Mouse (Mus musculus): ENCODE results near the gene Tgfb1. TPM values are rescaled to one million over a fixed set of nuclear protein-coding genes. Genes with fewer than 3 reads are reported as not detected.
A peak's percentile ranks its signal among the peaks of the same experiment; 100 is the strongest.

The Tgfb1 gene
- polyA plus RNA-seq, 1 experiment from 2014 or later, result 2.1 TPM

GRCm38 (mm10) chr7:25725886-25726285 is 39.1 kb downstream of the Tgfb1 start:
- Histone ChIP-seq H3K4me3 (no peak overlapping the region), H3K9me3 (no peaks in the 10 kb centered on the region), H3K36me3 (peaks cover 96% of the 10 kb centered on the region), H3K4me2 (no peak overlapping the region), H3K27ac (replicated peaks) (no peak overlapping the region), H3K9ac (no peak overlapping the region), H3K27me3 (no peaks in the 10 kb centered on the region), H3K4me1 (replicated peaks) (0 out of 2 replicates have a peak, but pooled peaks cover 4% of the 10 kb centered on the region)
- ATAC-seq (ENCODE audit: low read depth), result no peak
- 83% methylated on average over 19 of the region's 19 CpGs for WGBS

GRCm38 (mm10) chr7:25727800-25728199 is 41.0 kb downstream of the Tgfb1 start:
- H3K4me3 ChIP-seq, result no peak overlapping the region
- no peak overlapping the region for H3K9ac ChIP-seq
- 90% methylated on average over 5 of the region's 5 CpGs for WGBS
- H3K36me3 ChIP-seq, result peaks cover 97% of the 10 kb centered on the region
- ATAC-seq (ENCODE audit: low read depth), result no peak
- H3K9me3 ChIP-seq, result no peaks in the 10 kb centered on the region
- H3K27me3 ChIP-seq, result no peaks in the 10 kb centered on the region
- no peak overlapping the region for H3K4me2 ChIP-seq
- H3K4me1 ChIP-seq (replicated peaks), result 0 out of 2 replicates have a peak, but pooled peaks cover 4% of the 10 kb centered on the region
- H3K27ac ChIP-seq (replicated peaks), result no peak overlapping the region

GRCm38 (mm10) chr7:25729396-25729795 is 42.6 kb downstream of the Tgfb1 start:
- 66% methylated on average over 2 of the region's 2 CpGs for WGBS
- Histone ChIP-seq H3K4me2 (no peak overlapping the region), H3K36me3 (peaks cover 96% of the 10 kb centered on the region), H3K9me3 (no peaks in the 10 kb centered on the region), H3K27me3 (no peaks in the 10 kb centered on the region), H3K9ac (no peak overlapping the region), H3K4me1 (replicated peaks) (0 out of 2 replicates have a peak, but pooled peaks cover 4% of the 10 kb centered on the region), H3K27ac (replicated peaks) (no peak overlapping the region), H3K4me3 (no peak overlapping the region)
- no peak for ATAC-seq (ENCODE audit: low read depth)

GRCm38 (mm10) chr7:25729862-25730261 is 43.1 kb downstream of the Tgfb1 start:
- 92% methylated on average over 2 of the region's 2 CpGs for WGBS
- Histone ChIP-seq H3K9me3 (no peaks in the 10 kb centered on the region), H3K36me3 (peaks cover 96% of the 10 kb centered on the region), H3K9ac (no peak overlapping the region), H3K4me1 (replicated peaks) (0 out of 2 replicates have a peak, but pooled peaks cover 4% of the 10 kb centered on the region), H3K4me2 (no peak overlapping the region), H3K4me3 (no peak overlapping the region), H3K27ac (replicated peaks) (no peak overlapping the region), H3K27me3 (no peaks in the 10 kb centered on the region)
- no peak for ATAC-seq (ENCODE audit: low read depth)

- Histone ChIP-seq H3K9me3 (no peaks in the 10 kb centered on the region), H3K4me3 (no peak overlapping the region), H3K4me2 (no peak overlapping the region), H3K4me1 (replicated peaks) (0 out of 2 replicates have a peak, but pooled peaks cover 4% of the 10 kb centered on the region), H3K36me3 (peaks cover 96% of the 10 kb centered on the region), H3K9ac (no peak overlapping the region), H3K27ac (replicated peaks) (no peak overlapping the region), H3K27me3 (no peaks in the 10 kb centered on the region)
- WGBS, result 92% methylated on average over 8 of the region's 8 CpGs
- ATAC-seq (ENCODE audit: low read depth), result no peak
Observed at GRCm38 (mm10) chr7:25731294-25732055, 44.7 kb downstream of the Tgfb1 start.

GRCm38 (mm10) chr7:25734991-25735390 is 48.2 kb downstream of the Tgfb1 start:
- Histone ChIP-seq H3K4me2 (no peak overlapping the region), H3K9ac (no peak overlapping the region), H3K27ac (replicated peaks) (no peak overlapping the region), H3K36me3 (peaks cover 95% of the 10 kb centered on the region), H3K9me3 (no peaks in the 10 kb centered on the region), H3K4me3 (no peak overlapping the region), H3K4me1 (replicated peaks) (0 out of 2 replicates have a peak, but pooled peaks cover 4% of the 10 kb centered on the region), H3K27me3 (no peaks in the 10 kb centered on the region)
- WGBS, result 82% methylated on average over 4 of the region's 4 CpGs
- ATAC-seq (ENCODE audit: low read depth), result no peak

GRCm38 (mm10) chr7:25736920-25737319 is 50.1 kb downstream of the Tgfb1 start:
- no peaks in the 10 kb centered on the region for H3K27me3 ChIP-seq
- peaks cover 97% of the 10 kb centered on the region for H3K36me3 ChIP-seq
- 97% methylated on average over 2 of the region's 2 CpGs for WGBS
- no peaks in the 10 kb centered on the region for H3K4me1 ChIP-seq (replicated peaks)
- no peak overlapping the region for H3K4me2 ChIP-seq
- H3K4me3 ChIP-seq, result no peak overlapping the region
- no peak for ATAC-seq (ENCODE audit: low read depth)
- no peak overlapping the region for H3K27ac ChIP-seq (replicated peaks)
- no peak overlapping the region for H3K9ac ChIP-seq
- no peaks in the 10 kb centered on the region for H3K9me3 ChIP-seq

- Histone ChIP-seq H3K9ac (no peak overlapping the region), H3K36me3 (peaks cover 97% of the 10 kb centered on the region), H3K27me3 (no peaks in the 10 kb centered on the region), H3K4me1 (replicated peaks) (no peaks in the 10 kb centered on the region), H3K4me2 (no peak overlapping the region), H3K27ac (replicated peaks) (no peak overlapping the region), H3K4me3 (no peak overlapping the region), H3K9me3 (no peaks in the 10 kb centered on the region)
- 96% methylated on average over 3 of the region's 3 CpGs for WGBS
- ATAC-seq (ENCODE audit: low read depth), result no peak
Observed at GRCm38 (mm10) chr7:25738277-25738676, 51.5 kb downstream of the Tgfb1 start.

- Histone ChIP-seq H3K4me3 (no peak overlapping the region), H3K9me3 (no peaks in the 10 kb centered on the region), H3K27ac (replicated peaks) (no peak overlapping the region), H3K9ac (no peak overlapping the region), H3K27me3 (no peaks in the 10 kb centered on the region), H3K36me3 (peaks cover 94% of the 10 kb centered on the region), H3K4me2 (no peak overlapping the region), H3K4me1 (replicated peaks) (peaks cover 8% of the 10 kb centered on the region)
- 79% methylated on average over 3 of the region's 3 CpGs for WGBS
- no peak for ATAC-seq (ENCODE audit: low read depth)
Observed at GRCm38 (mm10) chr7:25746844-25747243, 60.0 kb downstream of the Tgfb1 start.

- Histone ChIP-seq H3K27ac (replicated peaks) (no peak overlapping the region), H3K9ac (peak overlapping the region; percentile 99), H3K4me1 (replicated peaks) (peaks cover 27% of the 10 kb centered on the region)
Observed at GRCm38 (mm10) chr7:25753076-25753475, 66.3 kb downstream of the Tgfb1 start.

GRCm38 (mm10) chr7:25753643-25754438 is 67.0 kb downstream of the Tgfb1 start:
- Histone ChIP-seq H3K4me3 (peak overlapping the region; percentile 99), H3K9me3 (no peaks in the 10 kb centered on the region), H3K27ac (replicated peaks) (peak overlapping the region; percentile 95), H3K27me3 (no peaks in the 10 kb centered on the region), H3K9ac (peak overlapping the region; percentile 99), H3K4me1 (replicated peaks) (peaks cover 27% of the 10 kb centered on the region), H3K36me3 (peaks cover 25% of the 10 kb centered on the region), H3K4me2 (peak overlapping the region; percentile 89)
- under 1% methylated on average over 46 of the region's 46 CpGs for WGBS
- ATAC-seq (ENCODE audit: low read depth), result peak; percentile 9

More at GRCm38 (mm10) chr7:25753076-25753475, 66.3 kb downstream of the Tgfb1 start:
- ATAC-seq (ENCODE audit: low read depth), result no peak
- peaks cover 32% of the 10 kb centered on the region for H3K36me3 ChIP-seq
- H3K27me3 ChIP-seq, result no peaks in the 10 kb centered on the region
- H3K4me2 ChIP-seq, result peak overlapping the region; percentile 89
- peak overlapping the region; percentile 99 for H3K4me3 ChIP-seq
- H3K9me3 ChIP-seq, result no peaks in the 10 kb centered on the region

GRCm38 (mm10) chr7:25754439-25754737 is 67.6 kb downstream of the Tgfb1 start:
- H3K4me2 ChIP-seq, result peak overlapping the region; percentile 89
- no peak for ATAC-seq (ENCODE audit: low read depth)
- H3K36me3 ChIP-seq, result peaks cover 19% of the 10 kb centered on the region
- no peaks in the 10 kb centered on the region for H3K9me3 ChIP-seq
- no peaks in the 10 kb centered on the region for H3K27me3 ChIP-seq
- WGBS, result 1% methylated on average over 30 of the region's 30 CpGs
- peak overlapping the region; percentile 99 for H3K9ac ChIP-seq
- H3K4me1 ChIP-seq (replicated peaks), result peaks cover 27% of the 10 kb centered on the region
- H3K4me3 ChIP-seq, result peak overlapping the region; percentile 99
- peak overlapping the region; percentile 95 for H3K27ac ChIP-seq (replicated peaks)

All from neural tube, embryonic 13.5 days (tissue).